ENCODE assay signal across 12 mouse cellular contexts in the genomic region with DNA sequence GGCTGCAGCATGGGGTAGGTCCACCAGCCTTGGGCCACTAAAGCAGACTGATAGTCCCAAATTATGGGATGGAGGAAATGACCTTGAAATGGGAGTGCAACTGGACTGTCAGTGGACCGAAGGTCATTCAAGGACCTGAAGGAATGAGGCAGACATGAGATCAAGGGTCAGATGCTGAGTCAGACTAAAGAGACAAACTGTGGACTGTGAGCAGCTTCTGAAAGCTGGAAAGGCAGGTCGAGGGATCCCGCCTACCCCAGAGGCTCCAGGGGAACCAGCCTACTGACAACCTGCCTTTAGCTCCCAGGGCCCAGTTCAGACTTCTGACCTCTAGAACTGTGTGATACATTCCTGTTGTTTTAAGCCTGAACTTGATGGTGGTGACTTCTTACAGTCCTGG. TPM values are rescaled to one million over a fixed set of nuclear protein-coding genes. Genes with fewer than 3 reads are reported as not detected.
A peak's percentile ranks its signal among the peaks of the same experiment; 100 is the strongest.
DNase-seq lines count a peak whose midpoint lies in the region; ATAC-seq and TF ChIP-seq lines count a peak whose summit lies in the region.
"Had no signal": no experiment of that assay in that cellular context is flagged by ENCODE, and none has a peak within 500 bp of the region (broad histone marks: within the 10 kb centered on the region; RNA-seq: fewer than 3 reads in every experiment).

No protein-coding gene starts in this region.

- ATAC-seq in embryonic facial prominence, embryonic 13.5 days (ENCODE audit: insufficient number of reproducible peaks, insufficient read depth, low FRiP score, low TSS enrichment, low read depth), result no peak
- ATAC-seq: forebrain, embryonic 13.5 days; midbrain, embryonic 16.5 days had no signal

- DNase-seq in gastrocnemius, adult 2 months, result no peak
- no peak for DNase-seq in gastrocnemius, postnatal 25 days
- peak; percentile 52 for DNase-seq in kidney, adult 11 months
- DNase-seq in kidney, postnatal 4 days, result no peak
- DNase-seq in kidney, postnatal 25 days, result peak; percentile 38 to 67
- no peak for DNase-seq in Muller cell, postnatal 12 days (ENCODE audit: inconsistent ontology term)
- DNase-seq in gastrocnemius, postnatal 14 days, result no peak
- DNase-seq: right cerebral cortex, adult 18-20 months had no signal

- H3K9me3 ChIP-seq in embryonic facial prominence, embryonic 13.5 days, result no peaks in the 10 kb centered on the region
- H3K9me3 ChIP-seq: forebrain, embryonic 13.5 days; liver, embryonic 15.5 days had no signal

- H3K27ac ChIP-seq in gastrocnemius, adult 2 months, result peak overlapping the region; percentile 56; the same call in 1 of the 2 replicates
- H3K27ac ChIP-seq in embryonic facial prominence, embryonic 13.5 days, result peak overlapping the region; percentile 22; the same call in 1 of the 2 replicates
- H3K27ac ChIP-seq: liver, embryonic 15.5 days had no signal

- intact Hi-C loops in gastrocnemius, adult 2 months (cut with DNase I), result no loop called here
- intact Hi-C loops in gastrocnemius, postnatal 14 days (cut with DNase I; ENCODE audit: low total_unique reads), result loop anchor here (5.0 kb wide), 1 partner anchor 49 kb away; no protein-coding TSS in a partner anchor

- no peak overlapping the region for H3K4me3 ChIP-seq in gastrocnemius, adult 2 months
- H3K4me3 ChIP-seq in embryonic facial prominence, embryonic 13.5 days, result no peak overlapping the region
- H3K4me3 ChIP-seq: forebrain, embryonic 13.5 days; liver, embryonic 15.5 days had no signal

- no peak overlapping the region for H3K9ac ChIP-seq in embryonic facial prominence, embryonic 13.5 days
- H3K9ac ChIP-seq: forebrain, embryonic 13.5 days; liver, embryonic 15.5 days had no signal

- H3K4me2 ChIP-seq in embryonic facial prominence, embryonic 13.5 days, result no peak overlapping the region
- H3K4me2 ChIP-seq: forebrain, embryonic 13.5 days; liver, embryonic 15.5 days had no signal

- H3K27me3 ChIP-seq in embryonic facial prominence, embryonic 13.5 days, result no peaks in the 10 kb centered on the region
- H3K27me3 ChIP-seq: forebrain, embryonic 13.5 days; liver, embryonic 15.5 days had no signal

- peaks cover 42% of the 10 kb centered on the region for H3K4me1 ChIP-seq in embryonic facial prominence, embryonic 13.5 days

- H3K36me3 ChIP-seq in embryonic facial prominence, embryonic 13.5 days, result no peaks in the 10 kb centered on the region
- H3K36me3 ChIP-seq: liver, embryonic 15.5 days had no signal

- TF ChIP-seq CTCF in gastrocnemius, adult 2 months (IDR thresholded peaks at IDR 0.05), result no peak

- WGBS in embryonic facial prominence, embryonic 13.5 days, result 74% methylated on average over 3 of the region's 3 CpGs

RNA-seq across cellular contexts. Expression of a gene that starts 55.3 kb away (rescaled TPM):
- 1 to 10 TPM; 3.0 to 5.2 TPM for total RNA-seq in gastrocnemius, adult 2 months (2021)
- total RNA-seq in gastrocnemius, postnatal 25 days (2021), result 1 to 10 TPM; 5.4 to 7.6 TPM
- polyA plus RNA-seq in embryonic facial prominence, embryonic 13.5 days (2015; fragmentation: Nextera tagmentation; extraction: Ambion mirVana), result 28.4 and 28.5 TPM in 2 replicates
- total RNA-seq in gastrocnemius, postnatal 14 days (2021), result 10 to 100 TPM in 1 of 2 experiments, 1 to 10 TPM in 1; 7.4 to 11.5 TPM

Comparison
In these comparisons a context has a peak if more than half of its experiments do, and no peak if none do; other contexts are left out.
1. DNase-seq: peak in kidney, adult 11 months (single experiment) and kidney, postnatal 25 days (2 of 2); none in gastrocnemius, adult 2 months (single experiment), gastrocnemius, postnatal 25 days (single experiment), kidney, postnatal 4 days (0 of 2), Muller cell, postnatal 12 days (single experiment) and gastrocnemius, postnatal 14 days (single experiment).